Mouse (Mus musculus): ENCODE data around the gene Ntn5. TPM values are rescaled to one million over a fixed set of nuclear protein-coding genes. Genes with fewer than 3 reads are reported as not detected.

Gene Ntn5
- polyA plus RNA-seq (2016; fragmentation: Nextera tagmentation; extraction: Ambion mirVana) = 0.39 and 0.98 TPM in 2 replicates

- H3K36me3 ChIP-seq = no peaks in the 10 kb centered on the region
- 78% methylated on average over 7 of the region's 7 CpGs for WGBS
- H3K27me3 ChIP-seq (ENCODE audit: insufficient read depth, poor library complexity, severe bottlenecking) = peaks cover 13% of the 10 kb centered on the region
- H3K9me3 ChIP-seq = no peaks in the 10 kb centered on the region
- H3K4me3 ChIP-seq = peak within 1 kb of the TSS; percentile 32; the same call in 1 of the 2 replicates
- H3K4me1 ChIP-seq (replicated peaks) = peaks cover 56% of the 10 kb centered on the region
- H3K27ac ChIP-seq = peak within 1 kb of the TSS; percentile 89
- DNase-seq (ENCODE audit: low spot score) = no peak
These were observed at the start of gene Ntn5 for GRCm38 (mm10) chr7:45683396-45684050. Gene Ntn5, plus strand, starts transcription at chr7:45684022.

- WGBS = 88% methylated on average over 11 of the region's 11 CpGs
- no peak for DNase-seq (ENCODE audit: low spot score)
- Histone ChIP-seq H3K4me1 (replicated peaks) (peaks cover 29% of the 10 kb centered on the region), H3K4me3 (no peak overlapping the region), H3K36me3 (peaks cover 17% of the 10 kb centered on the region), H3K9me3 (no peaks in the 10 kb centered on the region), H3K27ac (no peak overlapping the region), H3K27me3 (ENCODE audit: insufficient read depth, poor library complexity, severe bottlenecking) (peaks cover 52% of the 10 kb centered on the region)
These were observed 48.7 kb upstream of the Ntn5 start for GRCm38 (mm10) chr7:45634946-45635681.

DNA sequence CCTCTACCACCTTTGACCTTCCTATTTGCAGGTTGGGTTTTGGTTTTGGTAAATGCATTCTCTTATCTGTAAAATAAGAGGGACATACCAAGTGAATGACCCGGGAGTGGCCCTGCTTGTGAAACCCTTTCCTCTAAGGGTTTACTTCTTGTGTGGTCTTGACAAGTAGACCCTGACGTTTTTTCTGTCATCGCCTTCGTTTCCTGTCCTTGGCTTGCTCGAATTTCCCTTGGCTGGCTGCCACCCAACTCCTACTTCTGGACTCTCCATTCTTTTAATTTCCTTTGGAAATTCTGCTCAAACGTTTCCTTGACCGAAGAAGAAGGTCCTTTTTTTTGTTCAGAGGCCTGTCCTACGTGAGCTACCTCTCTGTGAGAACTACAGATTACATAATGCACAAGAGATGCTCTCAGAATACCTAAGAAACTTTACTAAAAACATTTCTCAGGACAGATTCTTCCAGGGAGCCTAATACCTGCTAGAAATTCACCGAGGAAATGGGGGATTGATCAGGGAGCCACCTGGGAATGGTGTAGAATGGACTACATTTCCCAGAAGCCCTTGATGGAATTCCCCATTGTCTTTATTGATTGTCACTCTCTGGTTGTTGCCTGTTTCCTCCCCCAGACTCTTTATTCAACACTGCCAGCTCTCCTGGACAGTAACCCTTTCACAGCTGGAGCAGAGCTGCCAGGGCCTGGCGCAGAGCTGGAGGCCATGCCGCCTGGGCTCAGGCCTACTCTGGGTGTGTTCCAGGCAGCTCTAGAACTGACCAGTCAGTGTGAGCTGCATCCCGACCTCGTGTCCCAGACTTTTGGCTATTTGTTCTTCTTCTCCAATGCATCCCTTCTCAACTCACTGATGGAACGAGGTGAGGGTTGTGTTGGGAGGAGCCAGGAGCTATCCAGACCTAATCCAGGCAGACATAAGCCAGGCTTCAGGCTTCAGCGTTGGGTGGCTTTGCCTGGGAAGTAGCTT is 47.8 kb upstream of the Ntn5 start:
- H3K9me3 ChIP-seq = no peaks in the 10 kb centered on the region
- no peak overlapping the region for H3K27ac ChIP-seq
- peaks cover 36% of the 10 kb centered on the region for H3K4me1 ChIP-seq (replicated peaks)
- peaks cover 52% of the 10 kb centered on the region for H3K27me3 ChIP-seq (ENCODE audit: insufficient read depth, poor library complexity, severe bottlenecking)
- DNase-seq (ENCODE audit: low spot score) = no peak
- 86% methylated on average over 15 of the region's 15 CpGs for WGBS
- H3K36me3 ChIP-seq = peaks cover 17% of the 10 kb centered on the region
- no peak overlapping the region for H3K4me3 ChIP-seq

DNA sequence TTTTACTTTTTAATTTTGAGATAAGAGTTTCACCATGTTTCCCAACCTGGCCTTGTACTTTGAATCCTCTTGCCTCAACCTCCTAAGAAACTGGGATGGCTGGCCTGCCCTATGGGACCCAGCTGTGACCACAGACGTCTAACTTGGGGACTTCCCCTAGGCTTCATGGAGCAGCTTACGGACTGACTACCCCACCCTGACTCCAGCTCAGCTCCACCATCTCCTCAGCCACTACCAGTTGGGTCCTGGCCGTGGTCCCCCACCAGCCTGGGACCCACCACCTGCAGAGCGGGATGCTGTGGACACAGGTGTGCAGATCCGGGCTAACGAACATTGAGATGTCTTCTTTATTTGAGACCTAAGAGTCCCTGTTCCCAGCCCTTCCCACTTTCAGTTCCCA is 46.1 kb upstream of the Ntn5 start:
- H3K4me1 ChIP-seq (replicated peaks) = peaks cover 45% of the 10 kb centered on the region
- WGBS = 96% methylated on average over 6 of the region's 6 CpGs

GRCm38 (mm10) chr7:45638623-45639401 is 45.0 kb upstream of the Ntn5 start:
- Histone ChIP-seq H3K4me1 (replicated peaks) (peaks cover 53% of the 10 kb centered on the region), H3K27ac (peak overlapping the region; percentile 80), H3K36me3 (peaks cover 17% of the 10 kb centered on the region), H3K9me3 (no peaks in the 10 kb centered on the region), H3K27me3 (ENCODE audit: insufficient read depth, poor library complexity, severe bottlenecking) (peaks cover 27% of the 10 kb centered on the region; the same call in 1 of the 2 replicates), H3K4me3 (peak overlapping the region; percentile 44)
- WGBS = 18% methylated on average over 29 of the region's 29 CpGs
- DNase-seq (ENCODE audit: low spot score) = peak; percentile 96

More for the DNA sequence above, 46.1 kb upstream of the Ntn5 start:
- Histone ChIP-seq H3K27me3 (ENCODE audit: insufficient read depth, poor library complexity, severe bottlenecking) (peaks cover 38% of the 10 kb centered on the region), H3K9me3 (no peaks in the 10 kb centered on the region), H3K36me3 (peaks cover 17% of the 10 kb centered on the region), H3K27ac (no peak overlapping the region), H3K4me3 (peak overlapping the region; percentile 44; the same call in 1 of the 2 replicates)
- no peak for DNase-seq (ENCODE audit: low spot score)

DNA sequence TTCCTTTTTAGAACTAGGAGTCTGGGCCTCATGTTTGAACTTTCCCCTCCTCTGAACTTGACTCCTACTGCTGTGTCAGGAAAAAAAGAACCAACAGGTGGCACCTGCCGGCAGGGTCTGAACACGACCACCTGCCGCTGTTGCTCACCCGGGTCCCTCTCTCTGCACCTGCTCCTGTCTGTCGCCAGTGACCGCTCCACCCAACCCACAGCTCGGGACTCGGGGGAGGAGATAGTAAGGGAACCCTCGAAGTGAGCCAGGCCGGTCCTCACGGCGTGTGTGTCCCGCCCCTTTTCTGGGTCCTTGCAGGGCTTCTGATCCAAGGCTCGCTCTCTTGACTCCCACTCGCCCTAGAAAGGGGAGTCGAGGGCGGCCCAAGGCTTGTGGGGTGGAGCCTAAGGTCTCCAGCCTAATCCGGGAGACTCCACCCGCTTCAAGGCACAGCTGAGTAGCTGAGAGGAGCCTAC is 44.2 kb upstream of the Ntn5 start, which contains the start of gene Mamstr:
TSS of gene Mamstr (plus strand) at position 417 of the 467 bp plus-strand sequence.
- 21% methylated on average over 19 of the region's 19 CpGs for WGBS
- H3K4me3 ChIP-seq = peak within 1 kb of the TSS; percentile 3; the same call in 1 of the 2 replicates
- peaks cover 17% of the 10 kb centered on the region for H3K36me3 ChIP-seq
- no peak within 1 kb of the TSS for H3K27ac ChIP-seq
- peaks cover 21% of the 10 kb centered on the region; the same call in 1 of the 2 replicates for H3K27me3 ChIP-seq (ENCODE audit: insufficient read depth, poor library complexity, severe bottlenecking)
- no peaks in the 10 kb centered on the region for H3K9me3 ChIP-seq
- peaks cover 60% of the 10 kb centered on the region for H3K4me1 ChIP-seq (replicated peaks)
- DNase-seq (ENCODE audit: low spot score) = no peak

DNA sequence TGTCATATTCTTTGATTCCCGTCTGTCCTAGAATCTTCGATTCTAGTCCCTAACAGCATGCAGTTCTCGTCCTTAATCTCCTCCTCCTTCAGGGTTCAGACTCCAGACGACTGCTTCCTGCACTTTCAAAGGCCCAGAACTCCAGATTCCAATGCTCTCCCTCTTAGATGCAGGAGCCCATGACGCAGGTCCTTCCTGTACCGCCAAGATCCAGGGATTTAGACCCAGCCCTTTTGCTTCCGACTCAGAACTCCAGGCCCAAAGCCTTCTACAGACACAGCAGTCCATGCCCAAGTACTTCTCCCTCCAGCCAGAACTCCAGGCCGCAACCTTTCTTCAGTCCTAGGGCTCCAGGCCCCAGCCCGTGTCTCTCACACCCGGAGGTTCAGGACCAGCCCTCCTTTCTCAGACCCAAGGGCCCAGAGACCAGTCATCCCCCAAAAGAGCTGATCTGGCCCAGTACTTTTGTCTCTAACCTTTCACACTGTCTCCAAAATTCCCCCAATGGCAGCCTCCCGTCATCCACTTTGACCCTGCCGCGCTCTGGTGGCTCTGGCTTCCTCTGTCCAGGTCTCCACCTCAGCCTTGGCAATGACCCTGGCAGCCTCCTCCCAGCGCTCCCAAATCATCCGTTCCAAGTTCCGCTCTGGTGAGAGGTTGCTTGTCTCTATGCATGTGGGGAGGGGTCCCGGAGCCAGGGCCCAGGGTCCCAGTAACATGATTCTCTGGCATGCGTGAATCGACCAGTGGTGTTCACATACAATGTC is 43.4 kb upstream of the Ntn5 start:
- Histone ChIP-seq H3K4me3 (no peak overlapping the region), H3K4me1 (replicated peaks) (peaks cover 66% of the 10 kb centered on the region), H3K27ac (no peak overlapping the region), H3K27me3 (ENCODE audit: insufficient read depth, poor library complexity, severe bottlenecking) (peaks cover 21% of the 10 kb centered on the region; the same call in 1 of the 2 replicates), H3K9me3 (no peaks in the 10 kb centered on the region), H3K36me3 (peaks cover 17% of the 10 kb centered on the region)
- DNase-seq (ENCODE audit: low spot score) = no peak
- 73% methylated on average over 19 of the region's 19 CpGs for WGBS

GRCm38 (mm10) chr7:45641391-45642040 is 42.3 kb upstream of the Ntn5 start:
- DNase-seq (ENCODE audit: low spot score) = no peak
- no peaks in the 10 kb centered on the region for H3K9me3 ChIP-seq
- no peak overlapping the region for H3K4me3 ChIP-seq
- H3K4me1 ChIP-seq (replicated peaks) = peaks cover 70% of the 10 kb centered on the region
- H3K27me3 ChIP-seq (ENCODE audit: insufficient read depth, poor library complexity, severe bottlenecking) = peaks cover 21% of the 10 kb centered on the region; the same call in 1 of the 2 replicates
- 74% methylated on average over 17 of the region's 17 CpGs for WGBS
- H3K27ac ChIP-seq = peak overlapping the region; percentile 1; the same call in 1 of the 2 replicates
- H3K36me3 ChIP-seq = peaks cover 11% of the 10 kb centered on the region

- no peaks in the 10 kb centered on the region for H3K9me3 ChIP-seq
- peaks cover 70% of the 10 kb centered on the region for H3K4me1 ChIP-seq (replicated peaks)
- peaks cover 21% of the 10 kb centered on the region; the same call in 1 of the 2 replicates for H3K27me3 ChIP-seq (ENCODE audit: insufficient read depth, poor library complexity, severe bottlenecking)
- peak overlapping the region; percentile 58 for H3K4me3 ChIP-seq
- DNase-seq (ENCODE audit: low spot score) = no peak
- H3K36me3 ChIP-seq = peaks cover 5% of the 10 kb centered on the region; the same call in 1 of the 2 replicates
- 83% methylated on average over 5 of the region's 5 CpGs for WGBS
- peak overlapping the region; percentile 96 for H3K27ac ChIP-seq
These were observed 41.7 kb upstream of the Ntn5 start for GRCm38 (mm10) chr7:45642083-45642482.

GRCm38 (mm10) chr7:45642503-45643255 is 41.1 kb upstream of the Ntn5 start:
- peaks cover 21% of the 10 kb centered on the region; the same call in 1 of the 2 replicates for H3K27me3 ChIP-seq (ENCODE audit: insufficient read depth, poor library complexity, severe bottlenecking)
- 0 out of 2 replicates have a peak, but pooled peaks cover 1% of the 10 kb centered on the region for H3K36me3 ChIP-seq
- 40% methylated on average over 16 of the region's 16 CpGs for WGBS
- H3K4me3 ChIP-seq = peak overlapping the region; percentile 58
- peaks cover 70% of the 10 kb centered on the region for H3K4me1 ChIP-seq (replicated peaks)
- no peak for DNase-seq (ENCODE audit: low spot score)
- peak overlapping the region; percentile 96 for H3K27ac ChIP-seq
- H3K9me3 ChIP-seq = no peaks in the 10 kb centered on the region
